Mouse (Mus musculus) forebrain, embryonic 11.5 days (tissue): ENCODE data around the gene Ahcyl2. TPM values are rescaled to one million over a fixed set of nuclear protein-coding genes. Genes with fewer than 3 reads are reported as not detected.
A peak's percentile ranks its signal among the peaks of the same experiment; 100 is the strongest.

Experiments used
- ATAC-seq: fragments of 200-750 bp; cut with Nextera tagmentation; replicated peaks from 2 replicates; pipeline ENCODE4 v1.8.0; 2017; ENCODE audit warnings: moderate TSS enrichment; ENCODE audit not compliant: low FRiP score
- DNase-seq: peaks from one replicate; pipeline ENCODE4 v3.0.0-alpha.2; 2017; ENCODE audit warnings: low spot score
- H3K27ac ChIP-seq: fragments of 300-500 bp; sonication (generic); 2 replicates; pipeline ENCODE4 v1.5.1; 2014; ENCODE audit warnings: low read depth, low read length
- H3K27me3 ChIP-seq: fragments of 300-500 bp; sonication (generic); 2 replicates; pipeline ENCODE4 v1.6.1; 2014; ENCODE audit warnings: mild to moderate bottlenecking, low read length, mixed read lengths; ENCODE audit not compliant: control insufficient read depth, insufficient read depth
- H3K36me3 ChIP-seq: fragments of 300-500 bp; sonication (generic); 2 replicates; pipeline ENCODE4 v1.6.1; 2014; ENCODE audit warnings: mild to moderate bottlenecking, low read length, moderate library complexity, mixed read lengths; ENCODE audit not compliant: control insufficient read depth, insufficient read depth
- H3K4me1 ChIP-seq: fragments of 300-500 bp; sonication (generic); replicated peaks from 2 replicates; pipeline ENCODE4 v1.6.1; 2014; ENCODE audit warnings: low read length, mixed read lengths; ENCODE audit not compliant: control insufficient read depth, insufficient read depth
- H3K4me2 ChIP-seq: fragments of 300-500 bp; sonication (generic); 2 replicates; pipeline ENCODE4 v1.6.1; 2014; ENCODE audit warnings: low read depth, mild to moderate bottlenecking, low read length, moderate library complexity, mixed read lengths; ENCODE audit not compliant: severe bottlenecking
- H3K4me3 ChIP-seq: fragments of 300-500 bp; sonication (generic); 2 replicates; pipeline ENCODE4 v1.5.1; 2014; ENCODE audit warnings: low read depth, low read length
- H3K9ac ChIP-seq: fragments of 300-500 bp; sonication (generic); 2 replicates; pipeline ENCODE4 v1.6.1; 2014; ENCODE audit warnings: low read length
- H3K9me3 ChIP-seq: fragments of 300-500 bp; sonication (generic); 2 replicates; pipeline ENCODE4 v1.6.1; 2016; ENCODE audit warnings: low read length, mixed read lengths; ENCODE audit not compliant: control insufficient read depth
- WGBS: fragments of 180-500 bp; shearing (Covaris S2); extraction: QIAGEN DNeasy Blood & Tissue Kit; methylation state at CpG from one replicate; pipeline ENCODE4 v1.1.7; 2014; 5-methylcytosine and 5-hydroxymethylcytosine counted together
- polyA plus RNA-seq: library from polyadenylated mRNA; unstranded; fragments of >200 nt; fragmentation: Nextera tagmentation; extraction: Ambion mirVana; gene quantifications from 2 replicates; pipeline ENCODE4 v1.2.1, GENCODE M21; 2014

The Ahcyl2 gene
- polyA plus RNA-seq, 1 experiment from 2014 or later, result 19.1 TPM

DNA sequence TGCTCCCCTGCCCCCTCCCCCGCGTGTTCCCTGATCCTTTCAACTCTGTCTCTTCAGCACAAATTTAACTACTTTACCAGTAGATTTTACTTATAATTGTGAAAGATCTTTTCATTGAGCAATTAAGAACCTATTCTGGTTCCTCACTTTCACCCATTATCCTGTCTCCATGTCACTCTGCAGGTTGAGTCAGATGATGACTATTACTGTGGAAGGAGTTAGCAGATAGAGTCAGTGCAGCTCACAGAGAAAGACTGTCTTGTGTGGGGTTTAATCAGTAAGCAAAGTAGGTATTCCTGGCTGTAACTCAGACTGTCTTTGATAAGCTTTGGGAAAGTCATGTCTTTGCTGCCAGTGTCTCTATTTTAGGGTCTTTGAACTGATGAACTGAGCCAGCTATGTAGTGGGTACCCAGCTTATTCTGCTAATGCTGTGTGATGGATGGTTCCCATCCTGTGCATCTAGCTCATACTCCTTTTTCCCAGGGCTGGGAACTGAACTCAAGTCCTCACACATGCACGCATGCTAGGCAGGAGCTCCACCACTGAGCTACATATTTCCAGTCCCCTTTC, 135.6 kb downstream of the Ahcyl2 start:
- Histone ChIP-seq H3K4me2 (no peak overlapping the region), H3K27me3 (no peaks in the 10 kb centered on the region), H3K4me3 (no peak overlapping the region), H3K27ac (no peak overlapping the region), H3K9me3 (no peaks in the 10 kb centered on the region), H3K9ac (no peak overlapping the region), H3K36me3 (no peaks in the 10 kb centered on the region), H3K4me1 (no peaks in the 10 kb centered on the region)
- DNase-seq, result no peak
- whole genome bisulfite sequencing, result 90% methylated on average over 3 of the region's 3 CpGs
- ATAC-seq, result no peak

DNA sequence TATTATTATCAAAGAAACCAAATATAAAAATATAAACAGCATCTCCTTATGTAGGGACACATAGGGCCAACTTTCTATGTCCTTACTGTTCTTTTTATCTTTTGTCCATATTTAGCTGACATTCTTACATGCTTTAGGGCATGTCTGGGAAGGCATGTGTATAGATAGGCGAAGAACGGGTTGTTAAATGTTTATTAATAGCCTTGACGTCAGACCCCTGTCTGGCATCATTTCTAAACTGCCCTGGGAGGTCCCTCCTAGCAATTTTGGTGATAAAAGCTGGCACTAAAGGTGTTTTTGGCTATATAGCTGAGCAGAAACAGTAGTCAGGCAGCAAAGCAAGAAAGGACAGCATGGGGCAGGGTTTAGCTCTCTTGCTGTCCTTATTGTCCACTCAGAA, 136.5 kb downstream of the Ahcyl2 start:
- 93% methylated on average over 3 of the region's 3 CpGs for WGBS

DNA sequence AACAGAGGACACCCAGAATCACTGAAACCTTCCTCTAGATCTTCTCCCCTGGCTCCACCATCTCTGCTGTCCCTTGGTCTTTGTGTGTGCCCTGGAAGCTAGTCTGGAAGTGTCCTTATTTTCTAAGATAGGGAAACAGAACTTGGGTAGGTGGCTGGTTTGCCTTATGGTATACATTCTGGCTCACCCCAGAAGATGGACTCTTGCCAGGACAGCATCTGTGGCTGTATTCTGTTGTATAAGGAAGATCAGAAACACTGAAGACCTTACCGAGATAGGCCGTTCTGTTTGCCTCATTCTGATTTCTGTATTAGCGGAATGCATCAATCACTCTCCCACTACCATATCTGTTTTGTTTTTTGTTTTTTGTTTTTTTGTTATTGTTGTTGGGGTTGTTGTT, 142.8 kb downstream of the Ahcyl2 start:
- H3K9me3 ChIP-seq, result no peaks in the 10 kb centered on the region
- H3K27ac ChIP-seq, result no peak overlapping the region
- 0 out of 2 replicates have a peak, but pooled peaks cover 4% of the 10 kb centered on the region for H3K36me3 ChIP-seq
- no peak overlapping the region for H3K4me2 ChIP-seq
- H3K4me1 ChIP-seq, result no peaks in the 10 kb centered on the region
- no peak overlapping the region for H3K4me3 ChIP-seq
- H3K27me3 ChIP-seq, result 0 out of 2 replicates have a peak, but pooled peaks cover under 1% of the 10 kb centered on the region
- no peak for ATAC-seq
- H3K9ac ChIP-seq, result no peak overlapping the region
- DNase-seq, result no peak
- WGBS, result 96% methylated on average over 3 of the region's 3 CpGs

More for the DNA sequence above, 136.5 kb downstream of the Ahcyl2 start:
- H3K36me3 ChIP-seq, result 0 out of 2 replicates have a peak, but pooled peaks cover 4% of the 10 kb centered on the region
- no peaks in the 10 kb centered on the region for H3K27me3 ChIP-seq
- ATAC-seq (no peak), DNase-seq (no peak)
- H3K9ac ChIP-seq, result no peak overlapping the region
- no peak overlapping the region for H3K4me3 ChIP-seq
- no peak overlapping the region for H3K4me2 ChIP-seq
- no peaks in the 10 kb centered on the region for H3K4me1 ChIP-seq
- no peak overlapping the region for H3K27ac ChIP-seq
- no peaks in the 10 kb centered on the region for H3K9me3 ChIP-seq

DNA sequence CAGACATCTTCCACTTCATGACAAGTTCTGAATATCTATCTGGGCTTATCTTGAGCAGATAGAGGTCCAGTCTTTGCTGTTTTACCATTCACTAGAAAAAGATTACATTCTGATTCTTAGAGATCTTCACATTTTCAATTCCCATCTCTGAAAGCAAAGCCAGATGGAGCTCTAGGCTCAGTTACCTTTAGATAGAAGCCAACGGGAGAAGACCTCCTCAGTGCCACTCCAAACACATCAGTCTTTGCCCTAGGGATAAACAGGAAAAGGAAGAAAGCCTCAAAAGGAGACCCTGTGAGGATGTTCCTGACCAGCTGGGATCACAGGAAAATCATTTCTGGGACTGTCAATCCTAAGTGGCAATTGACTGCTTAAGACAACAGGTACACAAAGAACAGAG, 145.9 kb downstream of the Ahcyl2 start:
- no peak for ATAC-seq
- Histone ChIP-seq H3K4me3 (no peak overlapping the region), H3K9ac (no peak overlapping the region), H3K36me3 (0 out of 2 replicates have a peak, but pooled peaks cover 4% of the 10 kb centered on the region), H3K9me3 (no peaks in the 10 kb centered on the region), H3K27me3 (peaks cover 9% of the 10 kb centered on the region), H3K4me2 (no peak overlapping the region), H3K4me1 (no peaks in the 10 kb centered on the region), H3K27ac (no peak overlapping the region)
- DNase-seq, result no peak
- WGBS, result 53% methylated on average over 1 of the region's 1 CpGs

DNA sequence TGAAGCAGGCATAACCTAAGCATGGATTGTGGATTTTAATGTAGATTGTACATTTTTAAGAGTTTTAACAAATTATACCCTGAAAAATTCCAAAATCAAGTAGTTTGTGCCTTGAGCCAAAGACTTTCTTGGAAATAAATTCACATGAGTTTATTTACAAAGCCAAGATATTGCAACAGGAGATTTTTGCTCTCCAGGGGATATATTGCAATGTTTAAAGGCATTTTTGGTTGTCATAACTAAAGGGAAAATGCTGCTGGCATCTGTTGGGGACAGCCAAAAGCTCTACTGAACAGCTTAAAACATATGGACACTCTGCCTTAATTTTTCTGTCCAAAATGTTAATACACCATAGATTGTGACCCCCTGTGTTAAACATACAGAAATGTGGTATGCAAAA, 146.3 kb downstream of the Ahcyl2 start:
- no peak overlapping the region for H3K27ac ChIP-seq
- ATAC-seq (no peak), DNase-seq (no peak)
- no peak overlapping the region for H3K4me3 ChIP-seq
- H3K4me1 ChIP-seq, result no peaks in the 10 kb centered on the region
- no peak overlapping the region for H3K9ac ChIP-seq
- H3K9me3 ChIP-seq, result no peaks in the 10 kb centered on the region
- H3K4me2 ChIP-seq, result no peak overlapping the region
- peaks cover 13% of the 10 kb centered on the region for H3K27me3 ChIP-seq
- 0 out of 2 replicates have a peak, but pooled peaks cover under 1% of the 10 kb centered on the region for H3K36me3 ChIP-seq

DNA sequence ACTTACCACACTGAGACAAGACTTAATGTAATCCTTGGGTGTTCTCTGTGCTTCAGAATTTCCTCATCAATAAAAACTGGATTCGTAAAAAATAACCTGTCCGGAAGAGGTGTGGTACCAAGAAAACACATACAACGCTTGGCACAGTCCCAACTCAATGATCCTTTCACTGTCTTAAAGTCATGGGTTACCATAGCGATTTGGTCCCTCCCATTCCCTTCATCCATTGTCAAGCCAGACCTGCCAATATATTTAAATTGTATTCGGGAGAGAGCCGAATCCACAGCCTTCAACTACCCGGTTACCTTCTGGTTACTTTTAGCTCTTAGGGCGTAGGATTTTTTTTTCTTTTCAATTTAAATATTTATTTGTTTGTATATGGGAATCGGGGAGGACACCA, 148.0 kb downstream of the Ahcyl2 start:
- ATAC-seq, result no peak
- Histone ChIP-seq H3K4me2 (peak overlapping the region; percentile 91; the same call in 1 of the 2 replicates), H3K9me3 (no peaks in the 10 kb centered on the region), H3K4me3 (no peak overlapping the region), H3K36me3 (no peaks in the 10 kb centered on the region), H3K4me1 (no peaks in the 10 kb centered on the region), H3K27me3 (peaks cover 13% of the 10 kb centered on the region), H3K27ac (no peak overlapping the region), H3K9ac (no peak overlapping the region)
- 34% methylated on average over 9 of the region's 9 CpGs for WGBS
- no peak for DNase-seq

DNA sequence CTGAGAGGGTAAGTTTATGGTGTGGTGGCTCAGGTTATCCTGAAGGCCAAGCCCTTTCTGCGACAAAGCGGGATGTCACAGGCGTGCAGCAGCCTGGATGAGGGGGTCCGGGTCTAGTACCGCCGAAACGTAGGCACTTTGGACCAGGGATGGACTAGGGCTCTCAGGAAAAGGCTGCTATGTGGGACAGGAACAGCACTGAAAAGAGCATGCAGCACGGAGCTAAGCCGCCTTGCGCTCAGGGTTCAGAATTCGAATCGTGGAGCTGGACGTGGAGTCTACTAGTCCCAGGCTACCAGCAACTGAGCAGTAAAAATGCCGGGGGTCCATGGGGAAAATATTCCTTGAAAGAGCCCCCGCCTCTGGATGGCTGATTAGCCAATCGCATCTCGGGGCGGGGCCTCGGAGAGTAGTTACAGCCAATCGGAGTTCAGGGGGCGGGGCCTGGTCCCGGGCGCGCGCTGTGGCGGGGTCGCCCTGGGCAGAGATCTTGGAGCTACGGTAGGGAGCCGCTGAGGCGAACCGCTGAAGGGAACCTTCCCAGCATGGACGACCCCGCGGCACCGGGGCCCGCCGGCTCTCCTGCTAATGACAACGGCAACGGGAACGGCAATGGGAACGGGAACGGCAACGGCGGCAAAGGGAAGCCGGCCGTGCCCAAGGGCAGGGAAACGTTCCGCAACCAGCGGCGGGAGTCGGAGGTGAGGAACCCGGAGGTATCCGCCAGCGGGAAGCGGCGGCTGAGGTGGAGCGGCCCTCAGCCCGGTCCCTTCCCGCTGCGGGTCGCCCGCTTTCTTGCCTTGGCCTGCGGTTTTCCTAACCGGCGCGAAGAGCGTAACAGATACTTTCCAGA, 148.9 kb downstream of the Ahcyl2 start, which contains the start of gene Strip2:
Gene Strip2, plus strand, starts transcription at position 483 of the 853 bp plus-strand sequence.
- ATAC-seq (peak; percentile 100), DNase-seq (peak; percentile 98)
- H3K9ac ChIP-seq, result peak within 1 kb of the TSS; percentile 59
- H3K36me3 ChIP-seq, result no peaks in the 10 kb centered on the region
- H3K4me3 ChIP-seq, result peak within 1 kb of the TSS; percentile 67
- H3K4me2 ChIP-seq, result peak within 1 kb of the TSS; percentile 91
- no peaks in the 10 kb centered on the region for H3K9me3 ChIP-seq
- under 1% methylated on average over 65 of the region's 67 CpGs for WGBS
- no peaks in the 10 kb centered on the region for H3K4me1 ChIP-seq
- peaks cover 13% of the 10 kb centered on the region for H3K27me3 ChIP-seq
- H3K27ac ChIP-seq, result no peak within 1 kb of the TSS

DNA sequence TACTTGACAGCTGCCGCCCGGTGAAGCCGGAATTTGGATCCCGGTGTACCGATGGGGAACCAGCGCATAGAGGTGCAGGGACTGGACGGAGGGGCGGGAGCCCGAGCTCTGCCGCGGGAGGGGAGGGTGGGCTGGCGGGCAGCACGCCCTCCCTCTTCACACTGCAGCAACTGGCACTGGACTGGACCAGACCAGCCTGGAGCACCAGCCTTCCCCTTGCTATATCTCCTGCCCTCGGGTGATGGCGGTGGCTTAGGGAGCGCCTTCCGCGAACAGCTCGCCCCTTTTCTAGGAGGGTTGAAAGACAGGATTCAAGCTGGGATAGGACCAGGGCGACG, 149.5 kb downstream of the Ahcyl2 start:
- under 1% methylated on average over 21 of the region's 21 CpGs for whole genome bisulfite sequencing
- no peaks in the 10 kb centered on the region for H3K9me3 ChIP-seq
- peak; percentile 86 for ATAC-seq
- peak overlapping the region; percentile 67 for H3K4me3 ChIP-seq
- peak overlapping the region; percentile 91 for H3K4me2 ChIP-seq
- H3K9ac ChIP-seq, result peak overlapping the region; percentile 59
- H3K27me3 ChIP-seq, result peaks cover 13% of the 10 kb centered on the region
- no peaks in the 10 kb centered on the region for H3K36me3 ChIP-seq
- DNase-seq, result no peak
- no peak overlapping the region for H3K27ac ChIP-seq
- H3K4me1 ChIP-seq, result no peaks in the 10 kb centered on the region
